Mouse (Mus musculus): ENCODE data around the gene 2200002D01Rik.
A peak's percentile ranks its signal among the peaks of the same experiment; 100 is the strongest.

The 2200002D01Rik gene

DNA sequence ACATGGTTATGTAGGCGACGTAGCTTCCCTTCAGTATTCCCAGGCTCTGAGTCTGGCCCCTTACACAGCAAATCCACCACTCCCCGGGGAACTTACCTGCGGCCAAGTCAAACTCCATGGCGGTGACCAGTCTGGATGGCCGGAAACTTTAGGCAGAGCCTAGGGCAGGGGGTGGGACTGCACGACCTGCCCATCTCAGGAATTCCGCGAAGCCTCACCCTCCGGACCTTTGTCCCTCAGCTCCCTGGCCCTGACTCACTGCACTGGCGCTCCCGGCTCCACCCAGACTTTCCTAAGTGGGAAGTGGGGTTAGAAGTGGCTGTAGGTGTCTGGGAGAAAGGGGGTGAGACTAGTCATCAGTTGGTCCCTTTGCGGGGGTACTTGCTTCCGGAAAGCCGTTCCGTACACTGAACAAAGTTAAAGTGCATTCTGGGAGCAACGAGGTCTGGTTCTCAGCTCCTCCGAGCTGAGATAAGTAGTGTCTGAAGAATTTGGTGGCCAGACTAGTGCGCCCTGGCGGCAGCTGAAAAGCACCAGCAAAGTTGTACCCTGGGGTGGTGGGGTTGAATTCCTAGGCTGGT lies at the start of gene 2200002D01Rik:
2200002D01Rik (minus strand) TSS at position 206 of the 581 bp plus-strand sequence.
- ATAC-seq (ENCODE audit: low TSS enrichment), result no peak

- ATAC-seq (ENCODE audit: low TSS enrichment), result no peak
These were observed 48.7 kb upstream of the 2200002D01Rik start for GRCm38 (mm10) chr7:29296998-29297397.

DNA sequence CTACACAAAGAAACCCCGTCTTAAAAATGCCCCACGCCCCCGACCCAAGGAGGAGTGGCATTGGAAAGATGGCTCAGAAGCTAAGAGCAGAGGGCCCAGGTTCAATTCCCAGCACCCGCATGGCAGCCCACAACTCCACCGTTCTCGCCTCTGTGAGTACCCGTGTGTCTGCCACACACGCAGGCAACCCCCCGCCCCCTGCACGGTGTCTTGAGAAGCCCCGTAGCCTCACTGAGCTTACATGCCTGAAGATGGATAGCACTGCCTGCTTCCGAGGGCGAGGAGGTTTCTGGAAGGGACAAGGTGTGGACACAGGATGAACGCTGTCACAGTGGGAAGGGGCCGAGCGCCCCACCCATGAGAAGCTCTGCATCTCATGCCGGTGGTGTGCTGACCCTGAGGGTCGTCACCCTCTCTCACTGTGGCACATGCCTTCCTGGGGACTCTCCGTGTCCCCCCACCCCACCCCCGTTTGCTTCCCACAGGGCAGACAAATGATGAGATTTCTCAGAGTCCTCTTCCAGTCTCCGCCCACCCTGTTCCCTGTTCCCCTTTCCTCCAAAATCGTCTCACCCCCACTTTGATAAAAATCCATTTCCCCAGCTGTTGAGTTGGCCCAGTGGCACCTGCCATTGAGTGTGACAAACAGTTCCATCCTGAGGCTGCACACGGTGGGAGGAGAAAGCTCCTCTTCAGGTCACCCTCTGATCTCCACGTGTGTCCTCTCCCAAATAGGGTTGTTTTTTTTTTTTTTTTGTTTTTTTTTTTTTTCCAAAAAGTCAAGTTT lies 47.8 kb upstream of the 2200002D01Rik start:
- no peak for ATAC-seq (ENCODE audit: low TSS enrichment)

GRCm38 (mm10) chr7:29294111-29294761 lies 46.0 kb upstream of the 2200002D01Rik start:
- no peak for ATAC-seq (ENCODE audit: low TSS enrichment)

- peak; percentile 39; the same call in 1 of the 2 replicates for ATAC-seq (ENCODE audit: low TSS enrichment)
These were observed 45.1 kb upstream of the 2200002D01Rik start for GRCm38 (mm10) chr7:29293131-29294065.

DNA sequence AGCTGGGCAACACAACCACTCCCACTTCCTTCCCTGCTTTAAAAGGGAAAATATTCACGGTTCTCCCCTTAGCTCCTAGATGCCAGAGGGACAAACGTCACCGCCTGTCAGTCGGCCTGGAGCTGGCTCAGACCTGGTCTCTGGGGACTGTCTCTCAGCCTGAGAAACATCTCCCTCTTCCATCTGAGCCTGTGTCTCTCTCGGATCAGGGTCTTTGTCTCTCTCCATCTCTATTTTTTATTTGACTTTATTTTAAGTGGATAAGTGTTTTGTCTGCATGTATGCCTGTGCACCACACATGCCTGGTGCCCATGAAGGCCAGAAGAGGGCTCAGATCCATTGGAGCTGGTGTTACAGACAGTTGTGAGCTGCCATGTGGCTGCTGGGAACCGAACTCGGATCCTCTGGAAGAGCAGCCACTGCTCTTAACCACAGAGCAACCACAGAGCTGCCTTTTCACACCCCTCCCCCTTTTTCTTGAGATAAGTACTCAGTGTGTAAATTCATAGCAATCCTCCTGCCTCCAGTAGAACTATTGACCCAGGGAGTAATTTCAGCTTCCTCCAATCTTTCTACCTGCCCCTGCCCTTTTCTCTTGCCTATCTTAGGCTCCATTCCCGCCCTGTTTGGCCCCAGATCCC lies 44.3 kb upstream of the 2200002D01Rik start:
- no peak for ATAC-seq (ENCODE audit: low TSS enrichment)

DNA sequence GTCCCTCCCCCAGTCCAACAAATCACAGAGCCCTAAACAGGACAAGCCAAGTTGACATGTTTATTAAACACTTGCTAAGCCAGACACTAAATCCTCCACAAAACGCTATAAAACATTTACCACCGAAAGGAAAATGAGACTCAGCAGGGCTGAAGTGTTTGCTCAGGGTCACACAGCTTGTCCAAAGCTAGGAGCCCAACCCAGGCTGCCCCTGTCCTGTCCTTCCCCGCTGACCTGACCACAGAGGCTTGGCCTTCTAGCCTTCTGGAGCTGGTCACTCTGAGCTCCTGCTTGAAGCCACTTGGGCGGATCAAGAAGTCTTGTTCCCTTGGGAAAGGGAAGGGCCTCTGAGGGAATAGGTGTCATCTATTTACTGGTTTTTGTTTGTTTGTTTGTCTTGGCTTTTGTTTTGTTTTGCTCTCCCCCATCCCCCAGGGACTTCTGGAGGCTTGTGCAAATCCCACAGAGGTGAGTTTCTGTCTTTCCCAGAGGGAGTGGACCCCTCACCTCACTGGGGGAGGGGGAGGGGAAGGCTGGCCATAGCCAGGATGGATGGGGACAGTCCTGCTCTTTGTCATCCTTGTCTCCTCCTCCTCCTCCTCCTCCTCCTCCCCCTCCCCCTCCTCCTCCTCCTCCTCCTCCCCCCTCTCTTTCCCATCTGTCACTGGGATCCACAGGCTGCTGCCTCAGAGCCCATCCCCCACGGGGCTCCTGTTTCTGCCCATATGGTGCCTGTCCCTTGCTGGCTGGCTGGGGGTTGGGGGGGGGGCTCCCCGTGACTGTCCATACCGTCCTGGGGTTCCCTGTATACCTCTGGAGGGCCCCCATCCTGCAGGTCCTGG lies 43.6 kb upstream of the 2200002D01Rik start:
- no peak for ATAC-seq (ENCODE audit: low TSS enrichment)

GRCm38 (mm10) chr7:29290691-29291485 lies 42.6 kb upstream of the 2200002D01Rik start:
- ATAC-seq (ENCODE audit: low TSS enrichment), result peak; percentile 38; the same call in 1 of the 2 replicates

DNA sequence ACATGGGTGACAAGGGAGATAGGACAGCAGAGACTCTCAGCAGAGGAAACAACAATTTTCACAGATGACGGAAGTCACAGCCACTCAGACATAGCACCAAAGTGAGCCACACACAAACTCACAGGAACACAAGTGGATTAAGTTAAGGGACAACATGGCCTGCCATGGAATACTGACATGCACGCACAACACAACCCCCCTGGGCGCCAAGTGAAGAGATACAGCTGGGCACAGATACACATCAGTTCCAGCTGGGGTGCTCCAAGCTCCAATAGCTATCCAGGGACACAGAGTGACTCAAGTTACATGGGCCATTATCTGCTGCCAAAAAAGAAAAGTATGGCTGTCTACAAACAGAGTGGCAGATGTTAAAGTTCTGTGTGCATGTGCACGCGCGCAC lies 41.6 kb upstream of the 2200002D01Rik start:
- no peak for ATAC-seq (ENCODE audit: low TSS enrichment)

DNA sequence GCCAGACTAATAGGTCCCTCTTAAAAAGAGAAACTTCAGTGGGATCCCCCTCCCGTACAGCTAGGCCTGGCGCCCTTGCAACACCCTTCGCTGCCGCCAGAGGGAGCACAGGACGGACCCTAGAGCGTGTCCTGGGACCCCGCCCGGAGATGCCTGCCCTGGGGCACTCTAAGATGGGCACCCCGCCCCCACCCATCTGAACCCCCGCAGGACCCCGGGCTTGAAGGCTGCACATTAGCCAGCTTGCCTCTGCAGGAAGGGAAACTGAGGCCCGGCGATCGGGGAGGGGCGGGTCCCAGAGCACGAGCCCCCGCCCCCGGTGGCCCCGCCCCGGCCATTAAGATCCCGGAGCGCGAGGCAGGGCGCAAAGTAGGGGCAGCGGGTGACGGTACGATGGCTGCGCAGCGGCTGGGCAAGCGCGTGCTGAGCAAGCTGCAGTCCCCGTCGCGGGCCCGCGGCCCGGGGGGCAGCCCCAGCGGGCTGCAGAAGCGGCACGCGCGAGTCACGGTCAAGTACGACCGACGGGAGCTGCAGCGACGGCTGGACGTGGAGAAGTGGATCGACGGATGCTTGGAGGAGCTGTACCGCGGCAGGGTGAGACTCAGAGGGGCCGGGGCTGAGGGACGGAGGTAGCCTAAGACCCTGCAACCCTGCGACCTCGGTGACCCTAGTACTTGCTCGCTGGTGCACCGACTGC lies 40.8 kb upstream of the 2200002D01Rik start, which contains the start of gene Ppp1r14a:
Ppp1r14a (plus strand) TSS at position 367 of the 697 bp plus-strand sequence.
- ATAC-seq (ENCODE audit: low TSS enrichment), result no peak

GRCm38 (mm10) chr7:29288079-29288478 lies 39.8 kb upstream of the 2200002D01Rik start:
- no peak for ATAC-seq (ENCODE audit: low TSS enrichment)

GRCm38 (mm10) chr7:29287481-29287880 lies 39.2 kb upstream of the 2200002D01Rik start:
- no peak for ATAC-seq (ENCODE audit: low TSS enrichment)

- no peak for ATAC-seq (ENCODE audit: low TSS enrichment)
These were observed 36.3 kb upstream of the 2200002D01Rik start for GRCm38 (mm10) chr7:29284523-29284922.

GRCm38 (mm10) chr7:29283876-29284275 lies 35.6 kb upstream of the 2200002D01Rik start:
- no peak for ATAC-seq (ENCODE audit: low TSS enrichment)

DNA sequence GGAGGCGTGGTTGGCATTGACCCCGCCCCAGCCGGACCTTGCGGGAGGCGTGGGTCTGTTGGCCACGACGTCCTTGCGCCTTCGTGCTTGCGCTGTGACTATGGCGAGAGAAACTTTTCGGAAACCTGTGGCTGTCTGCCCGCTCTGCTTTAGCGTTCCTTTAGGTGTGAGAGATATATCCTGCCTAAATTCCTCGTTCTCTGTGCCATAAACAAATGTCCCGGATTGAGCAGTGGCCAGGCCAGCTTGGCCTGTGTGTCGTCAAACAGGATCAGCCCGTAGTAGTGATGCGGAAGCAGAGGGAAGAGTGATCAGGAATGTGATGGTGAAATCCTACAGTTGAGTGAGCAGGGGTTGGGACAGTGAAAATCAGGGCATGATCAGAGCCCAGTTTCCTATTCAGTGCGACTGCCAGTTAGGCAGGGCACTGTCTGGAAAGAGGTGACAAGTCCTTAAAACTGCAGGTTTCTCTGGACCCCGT lies 33.8 kb upstream of the 2200002D01Rik start:
- no peak for ATAC-seq (ENCODE audit: low TSS enrichment)

DNA sequence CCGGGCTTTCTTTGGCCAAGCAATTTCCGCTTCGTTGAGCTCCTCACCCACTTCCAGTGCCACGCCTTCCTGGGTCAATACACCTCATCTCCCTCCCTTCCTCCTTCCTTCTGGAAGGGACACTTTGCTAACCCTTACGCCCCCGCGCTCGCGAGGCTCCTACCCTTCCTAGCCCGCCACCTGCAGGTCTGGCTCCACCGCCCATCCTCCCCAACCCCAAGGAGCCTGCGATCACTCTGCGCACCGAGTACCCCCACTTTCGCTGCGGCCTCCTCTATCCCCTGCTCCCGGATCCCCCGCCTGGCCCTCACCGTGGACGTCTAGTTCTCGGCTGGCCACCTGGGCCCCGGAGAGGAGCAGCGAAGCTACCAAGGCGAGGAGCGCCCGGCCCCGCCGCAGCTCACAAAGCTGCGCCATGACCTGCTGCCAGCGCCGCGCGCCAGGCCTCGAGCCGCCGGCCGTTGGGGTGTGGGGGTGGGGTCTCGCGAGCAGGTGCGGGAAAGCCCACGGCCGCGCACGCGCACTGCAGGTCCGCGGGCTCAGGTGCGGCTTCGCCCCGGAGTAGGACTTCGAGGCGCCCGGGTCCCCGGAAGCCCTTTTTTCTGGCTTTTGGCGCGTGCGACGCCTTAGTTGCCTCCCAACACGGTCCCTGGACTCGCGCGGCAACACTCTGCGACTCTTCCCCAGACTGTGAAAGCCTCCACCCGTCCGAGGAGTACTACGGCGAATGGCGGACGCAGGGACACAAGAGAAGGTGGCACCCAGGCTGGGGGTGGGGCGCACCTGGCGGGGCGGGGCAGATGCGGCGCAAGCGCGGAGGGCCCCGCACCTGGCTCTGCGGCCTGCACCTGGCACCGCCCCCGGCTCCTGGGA lies 33.2 kb upstream of the 2200002D01Rik start, which contains the start of gene Spint2:
Spint2 (minus strand) TSS at position 712 of the 873 bp plus-strand sequence.
- peak; percentile 31; the same call in 1 of the 2 replicates for ATAC-seq (ENCODE audit: low TSS enrichment)

GRCm38 (mm10) chr7:29280801-29281200 lies 32.5 kb upstream of the 2200002D01Rik start:
- no peak for ATAC-seq (ENCODE audit: low TSS enrichment)
